In genomic region chr6:49039470-49040180, GRCm38 (mm10) we compare ENCODE assay signal across 9 mouse cellular contexts. TPM values are rescaled to one million over a fixed set of nuclear protein-coding genes. Genes with fewer than 3 reads are reported as not detected.
DNase-seq lines count a peak whose midpoint lies in the region; ATAC-seq and TF ChIP-seq lines count a peak whose summit lies in the region.
"Had no signal": no experiment of that assay in that cellular context is flagged by ENCODE, and none has a peak within 500 bp of the region (broad histone marks: within the 10 kb centered on the region; RNA-seq: fewer than 3 reads in every experiment).

No protein-coding gene starts in this region.

- DNase-seq in 416B (ENCODE audit: low read depth) (peak; percentile 61), adipocyte (ENCODE audit: low spot score) (peak; percentile 77)
- DNase-seq in embryo, embryonic 11 days, result peak; percentile 81
- peak; percentile 46 to 62 for DNase-seq in heart, adult 2 months
- DNase-seq in kidney, adult 2 months, result peak; percentile 49
- peak; percentile 47 for DNase-seq in liver, embryonic 11.5 days (ENCODE audit: low spot score)

- H3K79me2 ChIP-seq in heart, adult 2 months (replicated peaks; ENCODE audit: control insufficient read depth, insufficient read depth, low read length), result no peaks in the 10 kb centered on the region

- ATAC-seq in liver, embryonic 11.5 days (replicated peaks; ENCODE audit: low FRiP score), result no peak
- peak; percentile 66; the same call in 1 of the 2 replicates for ATAC-seq in monocyte, adult 5-6 weeks (replicated peaks; ENCODE audit: insufficient number of reproducible peaks, low FRiP score, low TSS enrichment, poor library complexity, severe bottlenecking)
- ATAC-seq in stomach, embryonic 16.5 days (ENCODE audit: insufficient read depth, low FRiP score), result no peak

- H3K4me3 ChIP-seq in heart, adult 2 months, result no peak overlapping the region
- peak overlapping the region; percentile 21; the same call in 1 of the 2 replicates for H3K4me3 ChIP-seq in kidney, adult 2 months (ENCODE audit: insufficient read depth, low read depth, low read length)
- peak overlapping the region; percentile 36 for H3K4me3 ChIP-seq in liver, embryonic 11.5 days (ENCODE audit: low read depth, low read length)
- H3K4me3 ChIP-seq in stomach, embryonic 16.5 days (replicated peaks; ENCODE audit: low read length), result peak overlapping the region; percentile 43
- H3K4me3 ChIP-seq: erythroblast, embryonic 14.5 days had no signal

- TF ChIP-seq POLR2A in heart, adult 2 months (IDR thresholded peaks at IDR 0.05; ENCODE audit: insufficient read depth, low read depth, low read length), result no peak
- no peak for TF ChIP-seq POLR2A in kidney, adult 2 months (IDR thresholded peaks at IDR 0.05; ENCODE audit: low read depth, low read length)

- 11% methylated on average over 18 of the region's 18 CpGs for WGBS in heart, adult 2 months
- 9% methylated on average over 18 of the region's 18 CpGs for WGBS in kidney, adult 2 months
- WGBS in liver, embryonic 11.5 days, result 15% methylated on average over 18 of the region's 18 CpGs
- 13% methylated on average over 18 of the region's 18 CpGs for WGBS in stomach, embryonic 16.5 days

- intact Hi-C loops in heart, adult 2 months (cut with DNase I), result no loop called here

- H3K9ac ChIP-seq in heart, adult 2 months (ENCODE audit: low read depth, low read length), result no peak overlapping the region
- H3K9ac ChIP-seq in liver, embryonic 11.5 days (ENCODE audit: low read depth, low read length), result peak overlapping the region; percentile 53
- H3K9ac ChIP-seq in stomach, embryonic 16.5 days (ENCODE audit: low read length), result peak overlapping the region; percentile 69

- peak; percentile 85 for TF ChIP-seq CTCF in heart, adult 2 months (IDR thresholded peaks at IDR 0.05)
- TF ChIP-seq CTCF in kidney, adult 2 months (conservative IDR thresholded peaks at IDR 0.05; ENCODE audit: insufficient read depth, insufficient read length, low read depth, low read length), result peak; percentile 69

- no peaks in the 10 kb centered on the region for H3K9me3 ChIP-seq in liver, embryonic 11.5 days (ENCODE audit: control insufficient read depth, low read length)
- no peaks in the 10 kb centered on the region for H3K9me3 ChIP-seq in stomach, embryonic 16.5 days (replicated peaks; ENCODE audit: control insufficient read depth, low read length)

- H3K36me3 ChIP-seq in heart, adult 2 months (ENCODE audit: control insufficient read depth, insufficient read depth, low read length), result no peaks in the 10 kb centered on the region
- no peaks in the 10 kb centered on the region for H3K36me3 ChIP-seq in kidney, adult 2 months (ENCODE audit: control insufficient read depth, insufficient read depth, low read length)
- no peaks in the 10 kb centered on the region for H3K36me3 ChIP-seq in liver, embryonic 11.5 days (ENCODE audit: control insufficient read depth, insufficient read depth, low read length)
- H3K36me3 ChIP-seq in stomach, embryonic 16.5 days (ENCODE audit: control insufficient read depth, insufficient read depth, low read length), result no peaks in the 10 kb centered on the region

- H3K4me2 ChIP-seq in liver, embryonic 11.5 days, result peak overlapping the region; percentile 57
- peak overlapping the region; percentile 58 for H3K4me2 ChIP-seq in stomach, embryonic 16.5 days (ENCODE audit: low read depth, low read length)

- peaks cover 2% of the 10 kb centered on the region for H3K4me1 ChIP-seq in heart, adult 2 months (ENCODE audit: control insufficient read depth, insufficient read depth, low read length)
- no peaks in the 10 kb centered on the region for H3K4me1 ChIP-seq in kidney, adult 2 months (ENCODE audit: control insufficient read depth, insufficient read depth, low read length)
- H3K4me1 ChIP-seq in liver, embryonic 11.5 days (replicated peaks; ENCODE audit: control insufficient read depth, insufficient read depth, low read length), result peaks cover 6% of the 10 kb centered on the region
- H3K4me1 ChIP-seq in stomach, embryonic 16.5 days (ENCODE audit: control insufficient read depth, insufficient read depth, low read length), result peaks cover 8% of the 10 kb centered on the region; the same call in 1 of the 2 replicates

- no peak for TF ChIP-seq EP300 in heart, adult 2 months (IDR thresholded peaks at IDR 0.05; ENCODE audit: insufficient read depth, low read depth, low read length)

- peaks cover 2% of the 10 kb centered on the region; the same call in 1 of the 2 replicates for H3K27me3 ChIP-seq in heart, adult 2 months (ENCODE audit: control insufficient read depth, insufficient read depth, low read length)
- no peaks in the 10 kb centered on the region for H3K27me3 ChIP-seq in kidney, adult 2 months (replicated peaks; ENCODE audit: control insufficient read depth, insufficient read depth, low read length)
- H3K27me3 ChIP-seq in liver, embryonic 11.5 days (replicated peaks; ENCODE audit: control insufficient read depth, insufficient read depth, low read length), result peaks cover 22% of the 10 kb centered on the region
- 0 out of 2 replicates have a peak, but pooled peaks cover 4% of the 10 kb centered on the region for H3K27me3 ChIP-seq in stomach, embryonic 16.5 days (ENCODE audit: control insufficient read depth, insufficient read depth, low read length)

- no peak overlapping the region for H3K27ac ChIP-seq in heart, adult 2 months
- H3K27ac ChIP-seq in kidney, adult 2 months (ENCODE audit: insufficient read depth, low read depth, low read length), result no peak overlapping the region
- H3K27ac ChIP-seq in liver, embryonic 11.5 days (ENCODE audit: low read depth, low read length), result no peak overlapping the region
- no peak overlapping the region for H3K27ac ChIP-seq in stomach, embryonic 16.5 days (ENCODE audit: low read length)

RNA-seq across cellular contexts. Expression of gene Gpnmb, which starts 3.3 kb away (rescaled TPM):
- total RNA-seq in heart, adult 2 months (2021), result 1 to 10 TPM in 1 of 2 experiments, under 1 TPM in 1; 0.84 to 1.3 TPM
- polyA plus RNA-seq in heart, adult 2 months (2012; rRNA removed), result 2.4 and 4.9 TPM in 2 replicates
- 1.2 and 1.7 TPM in 2 replicates for polyA plus RNA-seq in kidney, adult 2 months (2012; rRNA removed)
- 0.21 and 0.84 TPM in 2 replicates for polyA plus RNA-seq in liver, embryonic 11.5 days (2014; fragmentation: Nextera tagmentation; extraction: Ambion mirVana)
- total RNA-seq in monocyte, adult 5-6 weeks (2017), result 0.68 TPM in 1 of 3 replicates, not detected in the others
- 0.30 and 0.56 TPM in 2 replicates for polyA plus RNA-seq in stomach, embryonic 16.5 days (2015; fragmentation: Nextera tagmentation; extraction: Ambion mirVana)

RNA-seq across cellular contexts. Expression of gene Malsu1, which starts 34.0 kb away (rescaled TPM):
- total RNA-seq in heart, adult 2 months (2021), result 10 to 100 TPM; 34.4 to 39.0 TPM
- 14.5 and 15.4 TPM in 2 replicates for polyA plus RNA-seq in heart, adult 2 months (2012; rRNA removed)
- 22.7 and 27.0 TPM in 2 replicates for polyA plus RNA-seq in kidney, adult 2 months (2012; rRNA removed)
- polyA plus RNA-seq in liver, embryonic 11.5 days (2014; fragmentation: Nextera tagmentation; extraction: Ambion mirVana), result 67.6 and 68.6 TPM in 2 replicates
- 35.9 to 63.9 TPM (median 48.0 TPM) in 3 replicates for total RNA-seq in monocyte, adult 5-6 weeks (2017)
- 52.6 and 67.5 TPM in 2 replicates for polyA plus RNA-seq in stomach, embryonic 16.5 days (2015; fragmentation: Nextera tagmentation; extraction: Ambion mirVana)

RNA-seq across cellular contexts. Expression of gene Svs1, which starts 53.0 kb away (rescaled TPM):
- total RNA-seq in heart, adult 2 months (2021), result not detected
- not detected in 2 replicates for polyA plus RNA-seq in heart, adult 2 months (2012; rRNA removed)
- polyA plus RNA-seq in kidney, adult 2 months (2012; rRNA removed), result 0.05 TPM in 1 of 2 replicates, not detected in the other
- polyA plus RNA-seq in liver, embryonic 11.5 days (2014; fragmentation: Nextera tagmentation; extraction: Ambion mirVana), result not detected in 2 replicates
- total RNA-seq in monocyte, adult 5-6 weeks (2017), result not detected in 3 replicates
- polyA plus RNA-seq in stomach, embryonic 16.5 days (2015; fragmentation: Nextera tagmentation; extraction: Ambion mirVana), result not detected in 2 replicates
- polyA plus RNA-seq: erythroblast, embryonic 14.5 days had no signal
